Mouse (Mus musculus) cerebellum, adult (tissue): ENCODE results near the gene Atic.

Experiments
- ATAC-seq: cut with Nextera tagmentation; 2 replicates; pipeline ENCODE4 v1.9.2; 2017; ENCODE audit warnings: mild to moderate bottlenecking, moderate library complexity, mixed read lengths; ENCODE audit not compliant: insufficient number of reproducible peaks, low FRiP score, low TSS enrichment

Gene Atic

GRCm38 (mm10) chr1:71590038-71590437 lies 33.1 kb downstream of the Atic start:
- ATAC-seq, result no peak

- no peak for ATAC-seq
Measured at GRCm38 (mm10) chr1:71593184-71593583, 36.2 kb downstream of the Atic start.

- ATAC-seq, result no peak
Measured at GRCm38 (mm10) chr1:71594268-71594667, 37.3 kb downstream of the Atic start.

- ATAC-seq, result no peak
Measured at GRCm38 (mm10) chr1:71595365-71595764, 38.4 kb downstream of the Atic start.

GRCm38 (mm10) chr1:71605751-71606150 lies 48.8 kb downstream of the Atic start:
- no peak for ATAC-seq

GRCm38 (mm10) chr1:71606600-71607325 lies 49.8 kb downstream of the Atic start:
- ATAC-seq, result no peak

- ATAC-seq, result no peak
Measured at GRCm38 (mm10) chr1:71609057-71609775, 52.3 kb downstream of the Atic start.

- no peak for ATAC-seq
Measured at GRCm38 (mm10) chr1:71609916-71610315, 53.0 kb downstream of the Atic start.

- no peak for ATAC-seq
Measured at GRCm38 (mm10) chr1:71612256-71612655, 55.3 kb downstream of the Atic start.

GRCm38 (mm10) chr1:71614545-71615246 lies 57.7 kb downstream of the Atic start:
- no peak for ATAC-seq

- no peak for ATAC-seq
Measured at GRCm38 (mm10) chr1:71621526-71621925, 64.6 kb downstream of the Atic start.

GRCm38 (mm10) chr1:71623625-71624024 lies 66.7 kb downstream of the Atic start:
- ATAC-seq, result no peak
